Mouse (Mus musculus): Measurements from ENCODE around the gene Clk2. TPM values are rescaled to one million over a fixed set of nuclear protein-coding genes. Genes with fewer than 3 reads are reported as not detected.
"Not testable (repeated sequence)": the region's sequence is repeated elsewhere in the genome, so short reads cannot be mapped to it uniquely, and the experiment has no call there.

Gene Clk2
- total and polyA plus RNA-seq, 2 experiments = 7.4 to 23.9 TPM

- H3K27ac ChIP-seq (replicated peaks; ENCODE audit: insufficient read depth, low read depth, low read length) = peak overlapping the region; percentile 62
- TF ChIP-seq CTCF (IDR thresholded peaks at IDR 0.05; ENCODE audit: low read depth, low read length) = no peak
- TF ChIP-seq POLR2A (IDR thresholded peaks at IDR 0.05; ENCODE audit: extremely low read depth, insufficient read depth, low read length) = 0 out of 2 replicates have a peak, but pooled peaks have one; percentile 19
- whole genome bisulfite sequencing = under 1% methylated on average over 69 of the region's 69 CpGs
- H3K36me3 ChIP-seq (ENCODE audit: control insufficient read depth, insufficient read depth, low read length) = no peaks in the 10 kb centered on the region; the same call in 1 of the 2 replicates
- H3K9ac ChIP-seq (ENCODE audit: low read depth, low read length) = peak overlapping the region; percentile 77
- no peaks in the 10 kb centered on the region for H3K27me3 ChIP-seq (ENCODE audit: control insufficient read depth, insufficient read depth, low read length)
- DNase-seq (ENCODE audit: extremely low read depth, low read depth, low spot score) = peak; percentile 78
- no peaks in the 10 kb centered on the region; the same call in 1 of the 2 replicates for H3K4me1 ChIP-seq (ENCODE audit: control insufficient read depth, insufficient read depth, low read length)
- peak overlapping the region; percentile 96 for H3K4me3 ChIP-seq (ENCODE audit: insufficient read depth, low read depth, low read length)
- no peaks in the 10 kb centered on the region for H3K79me2 ChIP-seq (ENCODE audit: control insufficient read depth, insufficient read depth, low read length)
Observed at GRCm38 (mm10) chr3:89213803-89214530, 49.4 kb downstream of the Clk2 start.

GRCm38 (mm10) chr3:89214681-89215411 lies 50.3 kb downstream of the Clk2 start, which contains the start of gene Thbs3:
Thbs3 (plus strand) TSS chr3:89215180.
- no peaks in the 10 kb centered on the region for H3K79me2 ChIP-seq (ENCODE audit: control insufficient read depth, insufficient read depth, low read length)
- peak within 1 kb of the TSS; percentile 71 for H3K9ac ChIP-seq (ENCODE audit: low read depth, low read length)
- peak within 1 kb of the TSS; percentile 21 for H3K27ac ChIP-seq (replicated peaks; ENCODE audit: insufficient read depth, low read depth, low read length)
- DNase-seq (ENCODE audit: extremely low read depth, low read depth, low spot score) = no peak
- no peaks in the 10 kb centered on the region for H3K27me3 ChIP-seq (ENCODE audit: control insufficient read depth, insufficient read depth, low read length)
- 18% methylated on average over 19 of the region's 19 CpGs for WGBS
- TF ChIP-seq CTCF (IDR thresholded peaks at IDR 0.05; ENCODE audit: low read depth, low read length) (no peak), POLR2A (IDR thresholded peaks at IDR 0.05; ENCODE audit: extremely low read depth, insufficient read depth, low read length) (no peak)
- peak within 1 kb of the TSS; percentile 96 for H3K4me3 ChIP-seq (ENCODE audit: insufficient read depth, low read depth, low read length)
- no peaks in the 10 kb centered on the region for H3K36me3 ChIP-seq (ENCODE audit: control insufficient read depth, insufficient read depth, low read length)
- H3K4me1 ChIP-seq (ENCODE audit: control insufficient read depth, insufficient read depth, low read length) = no peaks in the 10 kb centered on the region; the same call in 1 of the 2 replicates

GRCm38 (mm10) chr3:89215853-89216252 lies 51.3 kb downstream of the Clk2 start:
- no peak overlapping the region for H3K9ac ChIP-seq (ENCODE audit: low read depth, low read length)
- under 1% methylated on average over 6 of the region's 6 CpGs for WGBS
- DNase-seq (ENCODE audit: extremely low read depth, low read depth, low spot score) = peak; percentile 53
- H3K4me1 ChIP-seq (ENCODE audit: control insufficient read depth, insufficient read depth, low read length) = no peaks in the 10 kb centered on the region; the same call in 1 of the 2 replicates
- no peak overlapping the region for H3K27ac ChIP-seq (replicated peaks; ENCODE audit: insufficient read depth, low read depth, low read length)
- TF ChIP-seq POLR2A (IDR thresholded peaks at IDR 0.05; ENCODE audit: extremely low read depth, insufficient read depth, low read length) (no peak), CTCF (IDR thresholded peaks at IDR 0.05; ENCODE audit: low read depth, low read length) (peak; percentile 91)
- H3K27me3 ChIP-seq (ENCODE audit: control insufficient read depth, insufficient read depth, low read length) = no peaks in the 10 kb centered on the region
- no peak overlapping the region for H3K4me3 ChIP-seq (ENCODE audit: insufficient read depth, low read depth, low read length)
- H3K79me2 ChIP-seq (ENCODE audit: control insufficient read depth, insufficient read depth, low read length) = no peaks in the 10 kb centered on the region
- no peaks in the 10 kb centered on the region for H3K36me3 ChIP-seq (ENCODE audit: control insufficient read depth, insufficient read depth, low read length)

GRCm38 (mm10) chr3:89216407-89216806 lies 51.8 kb downstream of the Clk2 start:
- not testable (repeated sequence) for H3K79me2 ChIP-seq (ENCODE audit: control insufficient read depth, insufficient read depth, low read length); H3K4me1 ChIP-seq (ENCODE audit: control insufficient read depth, insufficient read depth, low read length); H3K36me3 ChIP-seq (ENCODE audit: control insufficient read depth, insufficient read depth, low read length); H3K9ac ChIP-seq (ENCODE audit: low read depth, low read length); DNase-seq (ENCODE audit: extremely low read depth, low read depth, low spot score); H3K27me3 ChIP-seq (ENCODE audit: control insufficient read depth, insufficient read depth, low read length); H3K4me3 ChIP-seq (ENCODE audit: insufficient read depth, low read depth, low read length); H3K27ac ChIP-seq (replicated peaks; ENCODE audit: insufficient read depth, low read depth, low read length)
- WGBS = 68% methylated on average over 7 of the region's 7 CpGs

- DNase-seq (ENCODE audit: extremely low read depth, low read depth, low spot score) = no peak
- H3K27ac ChIP-seq (replicated peaks; ENCODE audit: insufficient read depth, low read depth, low read length) = no peak overlapping the region
- H3K4me3 ChIP-seq (ENCODE audit: insufficient read depth, low read depth, low read length) = no peak overlapping the region
- H3K36me3 ChIP-seq (ENCODE audit: control insufficient read depth, insufficient read depth, low read length) = no peaks in the 10 kb centered on the region
- H3K79me2 ChIP-seq (ENCODE audit: control insufficient read depth, insufficient read depth, low read length) = no peaks in the 10 kb centered on the region
- H3K27me3 ChIP-seq (ENCODE audit: control insufficient read depth, insufficient read depth, low read length) = no peaks in the 10 kb centered on the region
- no peaks in the 10 kb centered on the region; the same call in 1 of the 2 replicates for H3K4me1 ChIP-seq (ENCODE audit: control insufficient read depth, insufficient read depth, low read length)
- WGBS = 85% methylated on average over 1 of the region's 1 CpGs
- no peak for TF ChIP-seq CTCF (IDR thresholded peaks at IDR 0.05; ENCODE audit: low read depth, low read length)
- no peak for TF ChIP-seq POLR2A (IDR thresholded peaks at IDR 0.05; ENCODE audit: extremely low read depth, insufficient read depth, low read length)
- no peak overlapping the region for H3K9ac ChIP-seq (ENCODE audit: low read depth, low read length)
Observed at GRCm38 (mm10) chr3:89218271-89218670, 53.7 kb downstream of the Clk2 start.
